Mouse (Mus musculus): ENCODE results near the gene Clpb. TPM values are rescaled to one million over a fixed set of nuclear protein-coding genes. Genes with fewer than 3 reads are reported as not detected.
A peak's percentile ranks its signal among the peaks of the same experiment; 100 is the strongest.
"Not testable (repeated sequence)": the region's sequence is repeated elsewhere in the genome, so short reads cannot be mapped to it uniquely, and the experiment has no call there.

Clpb gene
- 10 to 100 TPM; 71.6 to 81.0 TPM for total RNA-seq (2021)

- intact Hi-C loops (cut with DNase I), result loop anchor here (2.0 kb wide), 1 partner anchor 231 kb away; no protein-coding TSS in a partner anchor
- DNase-seq, result peak; percentile 87 to 89
Observed at GRCm38 (mm10) chr7:101663514-101664159, at the start of gene Clpb. Gene Clpb, plus strand, starts transcription at chr7:101663633.

GRCm38 (mm10) chr7:101615406-101615805 is 48.0 kb upstream of the Clpb start:
- no peak for DNase-seq
- intact Hi-C loops (cut with DNase I), result loop anchor here (5.0 kb wide), 1 partner anchor 203 kb away; the partner anchor contains the start of gene Gm45837

GRCm38 (mm10) chr7:101616136-101616835 is 47.1 kb upstream of the Clpb start:
- intact Hi-C loops (cut with DNase I), result loop anchor here (5.0 kb wide), 1 partner anchor 204 kb away; the partner anchor contains the start of gene Gm45837
- DNase-seq, result no peak

- intact Hi-C loops (cut with DNase I), result loop anchor here (5.0 kb wide), 1 partner anchor 205 kb away; the partner anchor contains the start of gene Gm45837
Observed at GRCm38 (mm10) chr7:101617438-101618165, 45.8 kb upstream of the Clpb start.

GRCm38 (mm10) chr7:101618273-101618672 is 45.2 kb upstream of the Clpb start:
- intact Hi-C loops (cut with DNase I), result loop anchor here (5.0 kb wide), 1 partner anchor 206 kb away; the partner anchor contains the start of gene Gm45837
- DNase-seq, result no peak

More at GRCm38 (mm10) chr7:101617438-101618165, 45.8 kb upstream of the Clpb start:
- no peak for DNase-seq

- intact Hi-C loops (cut with DNase I), result no loop called here
- peak; percentile 17 to 29 for DNase-seq
Observed at GRCm38 (mm10) chr7:101620373-101620772, 43.1 kb upstream of the Clpb start.

- DNase-seq; intact Hi-C loops (cut with DNase I): not testable (repeated sequence)
Observed at GRCm38 (mm10) chr7:101621861-101622260, 41.6 kb upstream of the Clpb start.

GRCm38 (mm10) chr7:101624283-101624682 is 39.1 kb upstream of the Clpb start:
- intact Hi-C loops (cut with DNase I), result no loop called here
- DNase-seq, result no peak

- DNase-seq; intact Hi-C loops (cut with DNase I): not testable (repeated sequence)
Observed at GRCm38 (mm10) chr7:101627166-101627565, 36.3 kb upstream of the Clpb start.

GRCm38 (mm10) chr7:101628481-101628880 is 35.0 kb upstream of the Clpb start:
- intact Hi-C loops (cut with DNase I), result no loop called here
- no peak for DNase-seq

GRCm38 (mm10) chr7:101633629-101634177 is 29.7 kb upstream of the Clpb start:
- DNase-seq, result no peak
- intact Hi-C loops (cut with DNase I), result no loop called here

GRCm38 (mm10) chr7:101634513-101634912 is 28.9 kb upstream of the Clpb start:
- DNase-seq, result no peak
- intact Hi-C loops (cut with DNase I), result no loop called here

GRCm38 (mm10) chr7:101636056-101636455 is 27.4 kb upstream of the Clpb start:
- DNase-seq, result no peak
- intact Hi-C loops (cut with DNase I), result no loop called here

- DNase-seq, result no peak
- intact Hi-C loops (cut with DNase I), result no loop called here
Observed at GRCm38 (mm10) chr7:101643879-101644278, 19.6 kb upstream of the Clpb start.

GRCm38 (mm10) chr7:101649729-101650128 is 13.7 kb upstream of the Clpb start:
- intact Hi-C loops (cut with DNase I), result loop anchor here (5.0 kb wide), 1 partner anchor 603 kb away; no protein-coding TSS in a partner anchor
- DNase-seq, result no peak

GRCm38 (mm10) chr7:101650565-101650964 is 12.9 kb upstream of the Clpb start:
- DNase-seq, result no peak
- intact Hi-C loops (cut with DNase I), result loop anchor here (5.0 kb wide), 1 partner anchor 602 kb away; no protein-coding TSS in a partner anchor

- intact Hi-C loops (cut with DNase I), result loop anchor here (5.0 kb wide), 1 partner anchor 599 kb away; no protein-coding TSS in a partner anchor
- no peak for DNase-seq
Observed at GRCm38 (mm10) chr7:101653681-101654209, 9.7 kb upstream of the Clpb start.

GRCm38 (mm10) chr7:101654936-101655335 is 8.5 kb upstream of the Clpb start:
- intact Hi-C loops (cut with DNase I), result loop anchor here (5.0 kb wide), 2 partner anchors 422 to 597 kb away; no protein-coding TSS in a partner anchor
- no peak for DNase-seq

GRCm38 (mm10) chr7:101662006-101662405 is 1.4 kb upstream of the Clpb start:
- DNase-seq, result no peak
- intact Hi-C loops (cut with DNase I), result no loop called here

GRCm38 (mm10) chr7:101666581-101666980 is 3.1 kb downstream of the Clpb start:
- DNase-seq, result peak in 1 of 2 experiments; percentile 39
- intact Hi-C loops (cut with DNase I), result no loop called here
